Mouse (Mus musculus): ENCODE data around the gene Dnajb14.
"Not testable (repeated sequence)": the region's sequence is repeated elsewhere in the genome, so short reads cannot be mapped to it uniquely, and the experiment has no call there.

The Dnajb14 gene

DNA sequence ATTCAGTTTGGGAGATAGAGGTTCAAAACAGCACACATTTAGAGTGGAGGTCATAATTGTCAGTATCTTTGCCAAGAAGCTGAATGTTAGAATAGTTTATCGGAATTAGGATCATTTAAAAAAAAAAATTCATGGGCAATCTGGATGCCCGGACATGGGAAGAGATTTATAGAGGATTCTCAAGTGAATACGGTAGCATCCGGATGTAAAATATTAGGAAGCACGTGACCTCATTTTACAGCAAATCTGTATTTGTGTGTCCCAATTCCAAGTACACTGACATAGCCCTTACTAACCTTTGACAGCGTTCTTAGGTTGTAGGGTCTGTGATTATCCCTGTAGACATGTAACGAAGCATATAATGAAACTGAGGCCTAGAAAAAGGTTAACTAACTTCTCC is 51.9 kb downstream of the Dnajb14 start:
- no peak for DNase-seq

DNA sequence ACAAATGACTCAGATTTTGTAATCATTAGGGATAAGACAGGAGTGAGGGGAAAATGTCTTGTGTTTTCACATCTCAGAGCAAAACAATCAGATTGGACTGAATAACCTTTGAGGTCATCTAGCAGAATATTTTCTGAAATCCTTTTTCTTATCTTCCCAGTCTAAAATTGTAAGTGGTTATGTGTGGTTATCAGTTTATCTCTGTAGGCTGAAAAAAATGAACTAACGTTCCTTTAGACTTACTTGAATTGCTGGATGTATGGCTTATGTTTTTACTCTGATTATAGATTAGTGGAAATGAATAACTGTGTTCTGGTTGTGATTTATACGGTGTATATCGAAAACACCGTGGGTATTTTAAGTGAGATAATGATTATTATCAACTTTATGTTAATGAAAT is 53.1 kb downstream of the Dnajb14 start:
- no peak for DNase-seq

DNA sequence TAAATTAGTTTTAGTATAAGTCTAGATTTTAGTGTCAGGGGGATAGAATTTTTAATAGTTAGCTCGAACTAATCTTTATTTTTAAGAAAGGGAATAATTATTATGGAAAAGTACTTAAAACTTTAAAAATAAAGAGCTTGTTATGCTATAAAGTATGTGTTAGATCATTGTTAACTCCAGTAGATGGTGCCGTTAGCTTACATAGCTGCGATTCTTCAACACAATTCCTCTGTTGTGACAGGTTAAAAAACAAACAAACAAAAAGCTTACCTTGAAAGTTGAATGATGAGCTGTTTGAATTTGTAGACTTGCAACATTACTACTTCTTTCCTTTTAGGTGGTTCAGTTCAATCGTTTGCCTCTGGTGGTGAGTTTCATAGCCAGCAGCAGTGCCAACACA is 59.5 kb downstream of the Dnajb14 start:
- DNase-seq: no peak

DNA sequence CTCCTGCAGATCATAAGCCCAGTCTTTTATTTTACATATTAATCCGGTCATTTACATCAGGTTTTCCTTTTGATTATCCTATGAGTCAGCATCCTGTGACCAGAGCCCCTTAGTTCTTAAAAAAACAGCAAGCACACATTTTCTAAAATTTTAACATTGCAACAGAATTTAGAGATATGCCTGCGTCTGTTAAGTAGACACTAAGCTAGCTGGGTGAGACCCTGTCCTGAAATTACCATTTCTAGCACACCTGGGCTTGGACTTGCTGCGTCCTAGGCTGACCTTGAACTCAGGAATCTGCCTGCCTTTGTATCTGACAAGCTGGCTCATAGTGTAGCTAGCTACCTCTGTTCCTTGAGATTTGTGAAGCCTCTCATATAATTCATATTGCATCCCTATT is 62.5 kb downstream of the Dnajb14 start:
- DNase-seq: no peak

DNA sequence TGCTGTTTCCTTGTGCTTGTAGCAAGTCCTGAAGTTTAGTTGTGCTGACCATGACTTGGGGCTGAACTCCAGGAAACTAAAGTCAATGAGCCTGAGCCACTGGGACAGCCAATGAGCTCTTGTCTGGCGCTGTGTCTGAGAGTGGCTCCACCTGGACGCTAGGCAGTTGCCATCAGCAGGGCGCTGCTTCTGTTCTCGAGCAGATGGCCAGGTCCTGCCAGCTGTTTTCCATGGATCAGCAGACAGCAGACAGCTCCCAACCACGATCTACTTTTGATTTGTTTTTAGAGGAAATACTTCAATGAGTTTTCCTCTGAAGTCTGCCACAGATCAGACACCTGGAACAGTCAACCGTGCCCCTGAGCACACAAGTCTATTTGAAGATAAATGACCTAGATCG is 65.3 kb downstream of the Dnajb14 start:
- no peak for DNase-seq

DNA sequence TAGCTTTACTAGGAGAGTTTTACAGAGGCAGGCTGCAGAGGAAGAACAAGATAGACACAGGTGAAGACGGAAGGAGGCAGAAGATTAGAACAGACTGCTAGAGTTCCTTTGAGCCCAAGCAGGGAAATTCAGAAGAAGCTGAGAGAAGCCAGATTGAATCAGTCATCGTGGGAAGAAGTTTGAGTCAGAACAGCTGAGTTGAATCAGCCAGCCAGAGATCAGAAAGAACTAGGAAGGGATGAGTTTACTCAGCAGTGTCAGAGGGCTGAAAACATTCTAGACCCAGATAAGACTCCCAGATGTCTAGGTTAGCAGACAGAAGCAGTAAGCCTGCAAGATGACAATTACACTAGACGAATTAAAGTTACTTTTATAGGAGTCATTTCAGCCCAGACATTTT is 66.5 kb downstream of the Dnajb14 start:
- DNase-seq: no peak

DNA sequence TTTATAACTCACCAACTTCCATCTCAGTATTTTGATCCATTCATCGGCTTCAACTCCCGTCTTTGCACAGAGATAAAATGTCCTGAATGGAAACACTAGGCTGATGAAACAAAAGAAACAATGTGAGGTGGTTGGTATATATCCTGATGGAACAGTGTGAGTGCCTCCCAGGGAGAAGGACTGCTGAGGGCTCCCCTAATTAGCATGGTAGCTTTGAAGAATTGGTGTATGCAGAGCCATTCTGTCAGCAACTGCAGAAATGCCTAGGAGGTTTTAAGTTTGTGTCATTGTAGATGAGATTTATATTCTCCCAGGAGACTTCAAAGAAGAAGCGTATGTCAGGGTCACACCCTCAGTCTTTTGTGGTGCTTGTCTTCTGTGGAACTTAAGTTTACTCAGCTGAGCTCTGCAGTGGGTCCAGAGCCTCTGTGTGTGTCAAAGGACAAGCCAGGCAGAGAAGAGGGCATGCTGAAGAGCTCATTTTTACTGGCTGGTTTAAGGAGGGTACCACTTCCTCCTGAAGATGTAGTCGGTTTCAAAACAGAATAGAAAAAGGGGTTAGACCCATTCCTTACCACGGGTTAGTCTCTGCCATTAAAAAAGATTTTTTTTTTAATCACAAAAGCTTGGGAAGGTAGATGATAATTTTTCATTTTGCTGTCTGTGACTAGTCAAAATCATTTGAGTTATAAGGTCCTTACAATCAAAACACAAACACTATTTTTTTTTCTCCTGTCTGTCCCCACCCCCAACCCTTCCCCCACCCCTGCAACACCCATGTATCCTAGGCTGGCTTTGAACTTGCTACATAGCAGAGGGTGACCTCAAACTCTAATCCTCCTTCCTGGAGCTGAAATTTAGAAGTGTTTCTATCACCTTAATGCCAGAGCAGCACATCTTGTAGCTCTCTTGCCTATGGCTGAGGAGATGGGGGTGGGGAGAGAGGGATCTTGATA is 68.4 kb downstream of the Dnajb14 start:
- no peak for DNase-seq

DNA sequence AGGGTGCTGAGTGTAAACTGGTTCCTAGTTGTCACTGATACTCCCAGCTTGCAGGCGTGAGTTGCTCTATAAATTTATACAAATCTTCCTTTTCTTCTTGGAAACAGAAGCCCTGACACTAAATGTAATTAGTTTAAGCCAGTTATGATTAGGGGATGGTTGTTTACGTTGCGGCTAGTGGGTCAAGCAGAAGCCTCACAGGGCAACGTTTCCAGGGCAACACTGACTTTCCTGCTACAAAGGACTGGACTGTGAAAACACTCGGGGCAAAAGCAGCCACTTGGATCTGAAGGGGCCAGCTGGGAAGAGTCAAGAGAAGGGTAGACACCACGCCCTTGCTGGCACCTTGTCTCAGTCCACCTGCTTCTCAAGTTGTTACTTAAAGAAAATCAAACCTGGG is 69.1 kb downstream of the Dnajb14 start:
- no peak for DNase-seq

DNA sequence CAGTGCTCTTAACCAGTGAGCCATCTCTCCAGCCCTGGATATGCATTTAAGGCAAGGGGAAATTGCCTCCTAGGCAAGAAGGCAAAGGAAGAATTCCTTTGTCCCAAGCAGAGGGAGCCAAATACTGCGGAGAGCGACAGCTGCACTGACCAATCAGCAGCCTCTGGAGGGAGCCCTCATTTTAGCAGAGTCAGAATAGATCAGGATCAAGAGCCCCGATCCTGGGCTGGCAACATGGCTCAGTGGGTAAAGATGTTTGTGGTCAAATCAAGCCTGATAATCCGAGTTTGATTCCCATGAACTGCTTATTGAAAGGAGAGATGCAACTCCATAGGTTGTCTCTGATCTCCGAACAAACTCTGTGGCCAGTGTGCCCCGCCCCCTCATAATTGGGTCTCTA is 71.1 kb downstream of the Dnajb14 start:
- DNase-seq: peak in 1 of 2 experiments; percentile 31

DNA sequence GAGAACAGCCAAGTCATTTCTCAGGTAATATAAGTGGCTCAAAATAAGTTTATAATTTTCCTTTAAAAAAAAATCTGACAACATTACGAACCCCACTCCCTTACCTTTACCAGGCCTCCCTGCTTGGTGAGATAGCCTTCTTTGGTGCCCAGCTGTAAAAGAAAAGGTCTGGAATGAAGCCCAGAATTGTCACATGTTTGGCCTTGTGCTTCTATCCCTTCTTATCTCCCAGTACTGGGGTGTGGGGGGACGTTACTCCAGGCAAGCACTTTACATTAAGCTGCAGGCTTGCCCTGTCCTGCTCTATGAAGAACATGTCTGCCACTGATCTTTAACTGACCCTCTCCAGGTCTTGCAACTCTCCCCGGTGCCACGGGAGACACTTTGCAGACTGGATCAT is 73.3 kb downstream of the Dnajb14 start:
- no peak for DNase-seq

DNA sequence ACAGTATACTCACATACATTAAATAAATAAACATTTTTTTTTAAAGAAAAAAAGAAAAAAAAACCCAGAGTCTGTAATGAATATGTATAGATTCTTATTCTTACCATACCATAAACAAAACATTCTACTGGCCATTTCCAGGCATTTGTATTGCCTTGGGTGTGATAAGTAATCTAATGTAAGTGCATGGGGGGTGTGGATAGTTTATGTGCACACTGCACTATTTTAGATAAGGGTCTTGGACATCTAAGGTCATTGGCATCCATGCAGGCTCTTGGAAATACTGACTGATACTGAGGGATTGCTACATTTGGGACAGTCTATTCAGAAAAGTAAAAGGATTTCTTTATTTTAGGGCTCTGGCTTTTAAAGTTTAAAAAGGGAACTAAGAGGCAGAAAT is 74.1 kb downstream of the Dnajb14 start:
- no peak for DNase-seq

DNA sequence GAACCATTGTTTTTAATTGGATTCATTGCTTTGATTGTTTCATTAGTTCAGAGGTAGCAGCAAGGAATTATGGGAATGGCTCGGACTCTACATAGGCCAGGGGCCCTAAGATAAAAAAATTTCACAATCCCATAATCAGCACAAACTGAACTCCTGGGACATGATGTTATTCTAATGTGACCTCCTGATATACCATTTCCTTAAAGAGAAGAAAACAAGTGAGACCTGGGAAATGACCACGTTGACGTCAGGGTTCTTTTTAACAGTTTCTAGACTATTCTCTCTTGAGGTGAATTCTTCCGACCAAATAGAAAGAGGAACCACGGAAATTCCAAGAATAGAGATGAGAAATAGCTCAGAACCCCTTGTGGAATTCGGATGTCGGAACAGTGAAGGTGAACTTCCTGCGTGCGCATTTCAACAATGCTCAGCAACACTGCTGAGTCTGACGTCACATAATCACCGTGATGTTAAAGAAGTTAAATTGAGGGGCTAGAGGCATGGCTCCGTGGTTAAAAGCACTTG is 74.7 kb downstream of the Dnajb14 start:
- DNase-seq: no peak

DNA sequence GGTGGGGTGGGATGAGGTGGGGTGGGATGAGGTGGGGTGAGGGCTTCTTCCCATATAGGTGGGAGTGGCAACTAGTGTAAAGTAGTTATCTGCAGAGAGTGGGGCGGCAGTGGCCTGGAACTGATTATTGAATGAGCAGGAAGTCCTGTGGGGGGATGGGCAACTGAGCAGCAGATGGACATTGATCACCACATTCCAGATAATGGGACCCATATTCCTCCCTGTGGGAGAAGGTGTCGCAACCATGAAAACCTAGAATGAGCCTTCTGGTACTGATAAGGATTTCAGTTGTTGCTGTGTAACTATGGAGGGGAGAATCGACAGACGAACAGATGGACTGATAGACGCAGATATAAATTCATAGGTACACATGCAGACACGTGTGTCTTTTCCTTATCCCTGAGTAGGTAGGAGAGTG is 76.3 kb downstream of the Dnajb14 start:
- DNase-seq: no peak

DNA sequence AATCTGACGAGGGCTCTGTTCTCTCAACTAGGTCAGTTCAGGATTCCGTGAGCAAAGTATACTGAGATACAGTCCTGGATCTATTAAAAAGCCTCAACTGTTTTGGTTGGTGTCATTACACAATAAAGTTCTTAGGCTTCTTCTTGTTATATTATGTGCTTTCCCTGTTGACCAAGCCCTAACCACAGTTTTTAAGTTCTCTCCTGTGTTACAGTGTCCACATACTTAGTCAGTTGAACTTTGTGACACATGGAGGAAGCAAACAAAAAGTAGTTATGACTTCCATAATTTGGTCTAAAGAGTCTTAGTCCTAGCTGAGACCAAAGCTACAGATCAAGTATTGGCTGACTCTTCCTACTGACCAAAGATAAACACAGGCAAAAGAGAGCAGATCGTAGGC is 79.4 kb downstream of the Dnajb14 start:
- no peak for DNase-seq

DNA sequence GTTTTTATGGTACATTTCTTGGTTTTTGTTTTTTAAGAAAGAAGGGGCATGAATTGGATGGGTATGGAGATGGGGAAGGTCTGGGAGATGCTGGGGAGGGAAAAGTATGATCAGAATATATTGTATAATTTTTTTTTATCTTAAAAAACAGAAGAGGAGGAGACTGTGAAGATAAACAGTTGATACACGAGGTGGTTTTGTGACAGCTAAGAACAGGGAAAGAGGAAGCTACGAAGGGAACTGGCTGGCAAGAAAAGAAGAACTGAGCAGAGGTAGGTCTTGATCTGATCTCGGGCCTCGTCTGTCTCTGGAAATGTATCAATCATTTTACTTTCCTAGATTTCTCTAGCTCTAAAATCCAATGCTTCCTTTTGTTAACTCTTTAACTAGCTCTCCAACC is 80.0 kb downstream of the Dnajb14 start:
- DNase-seq: no peak

DNA sequence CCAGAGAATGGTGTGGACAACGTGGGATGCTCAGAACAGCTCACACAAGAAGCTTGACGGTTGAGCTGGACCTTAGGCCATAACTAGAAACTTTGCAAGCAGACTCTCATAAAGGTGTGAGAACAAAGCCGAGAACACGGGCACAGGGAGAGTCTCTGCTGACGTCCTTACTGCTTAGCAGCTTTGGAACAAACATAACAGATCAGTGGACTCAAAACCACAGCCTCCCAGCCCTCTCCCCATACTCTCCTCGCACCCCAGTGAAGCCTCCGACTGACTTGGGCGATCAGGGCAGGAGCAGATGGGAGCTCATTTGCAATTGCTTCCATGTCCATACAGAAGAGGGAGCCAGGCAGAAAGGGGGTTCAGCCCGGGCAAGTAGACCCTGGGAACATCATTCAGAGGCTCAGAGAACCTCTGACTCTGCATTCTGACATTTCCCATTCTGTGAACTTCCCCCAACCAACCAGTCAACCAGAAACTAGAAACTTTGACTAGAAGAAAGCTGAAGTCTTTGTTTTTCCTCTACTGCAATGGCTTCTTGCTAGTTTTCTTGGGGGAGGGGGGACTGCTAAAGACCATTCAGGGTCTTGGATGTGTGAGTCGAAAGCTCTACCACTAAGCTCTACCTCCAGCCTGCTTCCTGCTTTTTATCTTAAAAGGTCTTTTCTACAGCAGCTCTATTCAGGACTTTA is 82.9 kb downstream of the Dnajb14 start:
- DNase-seq: no peak

DNA sequence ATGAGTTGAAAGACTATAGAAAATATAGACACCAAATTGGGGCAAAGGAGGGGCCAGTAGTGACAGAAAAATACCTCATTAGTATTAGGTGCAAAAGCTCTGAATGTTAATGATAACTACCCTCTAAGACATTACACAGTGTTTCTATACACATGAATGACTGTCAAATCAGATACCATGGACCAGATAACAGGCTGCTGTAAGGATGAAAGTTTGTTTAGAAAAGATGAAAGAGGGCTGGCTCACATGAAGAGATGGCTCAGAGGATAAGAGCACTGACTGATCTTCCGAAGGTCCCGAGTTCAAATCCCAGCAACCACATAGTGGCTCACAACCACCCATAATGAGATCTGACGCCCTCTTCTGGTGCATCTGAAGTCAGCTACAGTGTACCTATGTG is 83.8 kb downstream of the Dnajb14 start:
- DNase-seq: not testable (repeated sequence)

DNA sequence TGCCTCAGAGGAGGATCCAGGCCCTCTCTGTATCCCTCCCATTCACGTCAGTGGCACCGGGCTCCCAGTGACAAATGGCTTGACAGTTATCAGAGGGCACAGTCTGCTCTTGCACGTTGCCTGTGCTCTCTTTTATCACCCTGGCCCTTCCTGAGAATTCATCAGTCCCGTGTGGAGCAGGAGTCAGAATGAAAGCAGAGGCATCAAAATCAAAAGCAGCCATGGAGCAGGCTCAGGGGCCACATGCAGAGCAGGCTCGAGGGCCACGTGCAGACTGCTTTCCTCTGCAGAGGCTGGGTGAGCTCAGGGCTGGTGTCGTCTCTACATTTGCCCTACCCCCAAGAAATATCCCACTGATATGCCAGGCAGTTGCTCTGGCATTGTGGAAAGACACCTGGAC is 84.3 kb downstream of the Dnajb14 start:
- DNase-seq: no peak

DNA sequence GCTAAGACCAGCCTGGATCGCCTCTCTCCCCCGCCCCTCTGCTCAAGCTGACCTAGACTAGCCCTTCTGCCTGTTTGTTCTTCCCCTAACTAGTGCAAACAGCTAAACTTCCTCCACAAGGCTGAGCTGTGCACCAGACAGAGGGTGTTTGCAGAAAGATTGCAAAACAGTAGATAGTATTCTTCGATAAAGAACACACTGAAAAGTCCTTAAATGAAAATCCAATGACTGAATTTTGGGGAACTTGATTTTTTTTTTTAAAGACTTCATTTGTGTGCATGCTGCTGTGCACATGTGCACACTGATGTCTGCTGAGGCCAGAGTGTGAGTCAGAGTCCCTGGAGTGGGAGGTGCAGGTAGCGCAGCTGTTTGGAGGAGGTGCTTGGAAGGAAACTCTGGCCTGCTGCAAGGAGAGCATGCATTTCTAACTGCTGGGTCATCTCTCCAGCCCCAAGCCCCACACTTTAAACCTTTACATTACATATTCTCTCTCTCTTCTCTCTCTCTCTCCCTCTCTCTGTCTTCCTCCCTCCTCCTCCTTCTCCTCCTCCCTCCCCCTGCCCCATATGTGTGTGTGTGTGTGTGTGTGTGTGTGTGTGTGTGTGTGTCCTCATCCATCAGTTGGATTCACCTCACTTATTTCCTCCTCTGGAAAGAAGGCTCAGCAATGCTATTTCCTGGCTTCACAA is 84.9 kb downstream of the Dnajb14 start:
- DNase-seq: no peak

DNA sequence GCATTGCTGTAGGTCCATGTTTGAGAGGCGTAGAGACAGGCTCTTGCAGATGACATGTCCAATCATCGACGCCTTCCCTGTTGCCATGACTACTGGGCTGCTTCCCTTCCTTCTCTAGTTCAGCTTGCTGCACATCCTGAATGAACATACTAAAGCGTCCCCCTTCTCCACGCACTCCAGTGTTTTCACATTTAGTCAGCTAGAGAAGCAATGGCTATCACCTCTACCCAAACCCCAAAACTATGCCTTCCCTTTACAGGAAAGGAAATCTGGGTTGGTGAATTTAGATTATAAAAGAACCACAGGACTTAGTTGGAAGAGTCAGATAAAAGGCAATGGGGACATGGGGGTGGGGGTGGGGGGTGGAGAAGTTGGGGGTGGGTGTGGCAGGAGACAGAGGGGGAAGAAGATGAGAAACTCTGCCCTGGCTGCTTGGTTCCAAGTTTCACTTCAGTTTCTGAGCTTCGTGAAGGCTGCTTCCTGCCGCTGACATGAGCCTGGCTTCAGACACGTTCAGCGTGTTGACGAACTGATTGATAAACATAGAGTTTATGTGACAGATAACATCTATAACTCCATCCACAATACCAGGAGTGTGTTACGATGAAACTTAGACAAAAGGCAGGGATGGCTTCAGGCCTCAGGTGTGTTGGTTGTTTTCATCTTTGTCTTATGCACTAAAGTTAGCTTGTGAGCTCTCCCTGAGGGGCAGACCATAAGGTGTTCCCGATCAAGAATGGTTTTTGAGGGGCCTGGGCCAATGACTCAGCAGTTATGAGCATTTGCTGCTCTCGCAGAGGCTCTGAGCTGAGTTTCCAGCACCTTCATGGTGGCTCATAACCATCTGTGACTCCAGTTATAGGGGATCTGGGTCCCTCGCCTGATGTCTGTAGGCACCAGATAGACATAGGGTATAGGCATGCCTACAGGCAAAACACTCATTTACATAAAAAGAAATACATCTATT is 85.7 kb downstream of the Dnajb14 start:
- DNase-seq: no peak

DNA sequence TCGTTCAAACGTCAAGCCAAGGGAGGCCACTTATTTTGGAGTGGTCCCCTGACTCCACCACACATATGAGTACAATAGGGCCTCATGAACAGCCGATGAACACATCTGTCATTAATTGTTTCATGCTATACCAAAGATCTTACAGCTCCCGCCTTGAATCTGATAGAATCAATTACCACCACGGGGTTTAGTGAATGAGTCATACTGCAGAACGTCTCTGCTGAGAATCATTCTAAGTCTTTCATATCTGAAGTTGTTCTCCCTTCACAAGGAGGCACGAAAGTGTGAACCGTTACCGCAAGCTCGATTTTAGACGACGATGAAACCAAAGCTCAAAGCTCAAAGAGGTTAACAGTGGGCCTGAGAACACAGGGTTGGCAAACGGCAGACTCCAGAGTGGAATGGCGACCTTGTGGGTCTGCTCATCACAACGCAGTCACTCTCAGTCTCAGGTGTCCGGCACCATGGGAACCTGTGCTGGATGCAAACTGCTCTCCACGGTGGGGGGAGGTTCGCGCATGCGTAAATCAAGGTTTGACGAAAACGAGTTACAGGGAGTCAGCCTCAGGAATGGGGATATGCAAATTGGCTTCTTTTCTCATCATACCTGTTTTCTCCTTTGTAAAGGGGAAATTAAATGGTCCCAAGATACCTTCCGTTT is 86.9 kb downstream of the Dnajb14 start:
- no peak for DNase-seq

All from kidney, adult 8-10 months (tissue).